Mouse (Mus musculus) left cerebral cortex, postnatal 10 days (tissue): ENCODE data around the gene Rorc. TPM values are rescaled to one million over a fixed set of nuclear protein-coding genes. Genes with fewer than 3 reads are reported as not detected.
A peak's percentile ranks its signal among the peaks of the same experiment; 100 is the strongest.

ENCODE experiments used
- DNase-seq, 2 experiments: peaks; one replicate each; pipeline ENCODE4 v3.0.0; 2021 to 2022; ENCODE audit warnings: low spot score in 2 of 2, mixed read lengths in 1 of 2; ENCODE audit errors: extremely low spot score in 1 of 2
- intact Hi-C: fragments of 180-260 bp; cut with DNase I; formaldehyde crosslinking; loops from one replicate; pipeline ENCODE4 v1.15.1; 2025
- total RNA-seq, 2 experiments: library from RNA; stranded (reverse); gene quantifications; 2 replicates each; pipeline ENCODE4 v1.2.3; 2021

Rorc gene
- total RNA-seq, 2 experiments from 2014 or later: 0.30 TPM; not detected in 1

DNA sequence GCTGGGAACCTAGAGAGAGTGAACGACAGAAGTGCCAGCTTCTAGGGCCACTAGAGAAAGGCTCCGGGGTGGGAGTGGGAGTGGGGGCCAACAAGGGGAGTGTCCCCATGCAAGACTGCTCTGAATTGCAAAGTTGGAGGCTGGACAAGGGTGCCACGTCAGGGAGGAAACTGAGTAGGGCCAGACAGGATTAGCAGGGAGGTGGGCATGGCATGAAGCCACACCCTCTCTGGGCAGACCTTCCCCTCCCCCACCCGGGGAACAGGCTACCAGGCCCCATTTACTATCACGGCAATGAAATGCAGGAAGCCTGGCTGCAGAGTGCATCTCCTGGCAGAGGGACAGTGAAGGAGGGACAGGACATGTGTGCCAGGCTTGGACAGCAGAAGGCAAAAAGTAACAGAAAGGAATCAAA, 1.0 kb downstream of the Rorc start:
- intact Hi-C loops: loop anchor here (5.0 kb wide), 1 partner anchor 39 kb away; the partner anchor contains the start of gene Tdrkh
- DNase-seq: peak in 1 of 2 experiments; percentile 54

DNA sequence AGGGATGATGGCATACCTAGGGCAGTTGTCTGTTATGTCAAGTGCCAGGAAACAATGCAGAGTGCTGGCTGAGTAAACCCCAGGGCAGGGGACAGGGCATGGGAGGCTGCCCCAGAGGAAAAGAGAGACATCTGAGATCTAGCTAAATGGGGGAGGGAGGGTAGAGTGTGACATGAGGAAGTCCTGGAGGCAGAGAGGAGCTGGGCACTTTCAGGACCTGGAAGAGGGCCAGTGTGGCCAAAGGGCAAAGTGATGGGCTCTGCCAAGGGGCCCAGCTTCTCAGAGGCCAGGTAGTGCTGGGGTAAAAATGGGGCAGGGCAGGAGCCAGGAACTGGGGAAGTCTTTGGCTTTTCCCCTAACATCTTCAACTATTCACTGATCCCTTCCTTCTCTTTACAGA, 2.0 kb downstream of the Rorc start:
- intact Hi-C loops: loop anchor here (5.0 kb wide), 1 partner anchor 38 kb away; the partner anchor contains the start of gene Tdrkh
- DNase-seq: no peak

DNA sequence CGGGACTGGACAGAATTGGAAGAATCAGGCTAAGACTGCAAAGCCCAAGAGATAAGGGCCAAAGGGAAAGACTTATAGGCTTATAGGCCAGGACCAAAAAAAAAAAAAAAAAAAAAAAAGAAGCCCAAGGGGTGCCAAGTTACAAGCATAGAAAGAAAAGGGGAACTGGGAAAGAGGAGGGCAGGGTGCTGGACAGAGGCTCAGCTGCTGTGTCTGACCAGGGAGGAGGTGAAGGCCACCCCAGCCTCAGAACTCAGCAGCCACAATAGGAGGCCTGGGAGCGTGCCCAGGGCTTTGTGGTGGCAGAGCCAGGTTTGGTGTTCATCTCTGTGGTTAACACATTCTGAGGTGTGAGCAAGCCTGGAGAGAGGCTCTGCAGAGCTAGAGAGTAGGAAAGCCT, 2.6 kb downstream of the Rorc start:
- intact Hi-C loops: no loop called here
- no peak for DNase-seq

DNA sequence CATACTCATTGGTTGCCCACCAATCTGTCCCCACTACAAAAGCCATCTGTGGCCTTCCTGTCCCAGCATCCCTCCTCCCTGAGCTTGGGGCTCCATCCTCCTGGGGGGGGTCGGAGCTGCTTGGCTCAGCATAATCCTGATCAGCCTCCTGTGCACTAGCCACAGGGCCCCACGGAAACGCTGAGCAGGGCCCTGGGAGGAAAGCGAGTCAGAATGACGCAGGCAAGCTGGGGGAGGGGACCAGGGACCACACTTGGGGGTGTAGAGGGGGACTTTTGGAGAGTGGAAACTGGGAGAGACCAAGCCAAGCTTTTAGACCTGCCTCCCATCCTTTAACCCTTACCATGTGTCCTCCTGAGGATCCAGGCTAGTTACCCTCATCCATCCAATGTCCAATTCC, 3.3 kb downstream of the Rorc start:
- intact Hi-C loops: no loop called here
- no peak for DNase-seq

DNA sequence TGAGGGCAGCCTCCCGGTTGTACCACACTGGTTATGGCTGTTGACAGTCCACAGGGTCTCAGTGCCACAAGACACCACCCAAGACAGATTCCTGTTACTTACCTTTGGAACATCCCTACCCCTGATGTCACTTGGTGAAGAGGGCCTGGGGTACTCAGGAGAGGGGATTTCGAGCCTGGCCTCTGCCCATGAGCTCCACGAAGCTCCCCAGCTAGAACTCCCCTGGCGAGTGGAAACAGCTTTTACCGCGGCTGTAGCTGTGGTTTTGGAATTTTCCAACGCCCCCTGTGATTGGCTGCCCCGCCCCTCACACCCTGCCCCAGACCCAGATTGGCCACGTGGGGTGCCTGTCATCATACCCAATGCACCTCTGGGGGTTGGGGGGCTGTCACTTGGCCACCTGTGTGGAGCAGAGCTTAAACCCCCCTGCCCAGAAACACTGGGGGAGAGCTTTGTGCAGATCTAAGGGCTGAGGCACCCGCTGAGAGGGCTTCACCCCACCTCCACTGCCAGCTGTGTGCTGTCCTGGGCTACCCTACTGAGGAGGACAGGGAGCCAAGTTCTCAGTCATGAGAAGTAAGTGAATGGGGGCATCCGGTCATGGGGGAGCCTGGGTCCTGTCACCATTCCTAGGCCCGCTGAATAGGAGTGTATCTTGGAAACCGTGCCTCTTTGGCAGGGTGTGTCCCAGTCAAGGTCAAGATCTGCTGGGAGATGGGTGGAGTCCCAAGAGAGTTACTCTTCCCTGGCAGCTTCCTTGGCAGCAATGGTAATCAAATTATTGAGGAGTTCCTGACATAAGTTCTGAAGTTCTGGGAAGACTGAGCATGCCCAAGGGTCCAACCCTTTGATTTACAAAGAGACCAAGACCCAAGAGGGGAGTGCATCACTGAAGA, 4.7 kb downstream of the Rorc start:
- no peak for DNase-seq
- intact Hi-C loops: no loop called here

DNA sequence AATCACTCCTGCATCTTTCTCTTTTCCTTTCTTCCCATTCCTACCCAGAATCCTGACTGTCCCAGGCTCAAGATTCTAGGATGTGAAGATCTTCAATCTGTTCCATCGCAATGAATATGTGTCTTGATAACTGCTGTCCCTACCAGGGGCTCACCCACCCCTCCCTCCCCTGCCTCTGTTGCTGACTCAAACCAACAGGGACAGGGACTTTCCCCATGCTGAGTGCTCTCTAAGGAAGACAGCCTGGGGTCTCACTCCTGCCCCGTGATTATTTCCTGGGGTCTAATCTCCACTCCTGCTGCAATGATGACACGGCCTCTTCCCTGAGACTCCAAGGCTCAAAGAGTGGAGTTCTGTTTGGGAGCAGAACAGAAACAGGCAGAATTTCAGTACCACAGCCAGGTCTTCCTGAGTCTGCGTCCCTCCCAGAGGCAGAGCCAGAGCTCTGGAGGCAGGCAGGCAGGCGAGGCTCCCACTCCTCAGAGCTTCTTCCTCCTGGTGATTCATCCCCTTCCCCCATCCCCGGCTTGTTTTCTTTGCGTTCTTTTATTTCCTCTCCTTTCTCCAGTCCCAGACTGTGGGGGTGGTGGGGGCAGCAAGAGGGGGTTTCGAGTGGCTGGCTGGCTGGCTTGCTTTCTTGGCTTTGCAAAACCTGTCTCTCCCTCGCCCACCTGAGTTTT, 7.4 kb downstream of the Rorc start:
- no peak for DNase-seq
- intact Hi-C loops: no loop called here

DNA sequence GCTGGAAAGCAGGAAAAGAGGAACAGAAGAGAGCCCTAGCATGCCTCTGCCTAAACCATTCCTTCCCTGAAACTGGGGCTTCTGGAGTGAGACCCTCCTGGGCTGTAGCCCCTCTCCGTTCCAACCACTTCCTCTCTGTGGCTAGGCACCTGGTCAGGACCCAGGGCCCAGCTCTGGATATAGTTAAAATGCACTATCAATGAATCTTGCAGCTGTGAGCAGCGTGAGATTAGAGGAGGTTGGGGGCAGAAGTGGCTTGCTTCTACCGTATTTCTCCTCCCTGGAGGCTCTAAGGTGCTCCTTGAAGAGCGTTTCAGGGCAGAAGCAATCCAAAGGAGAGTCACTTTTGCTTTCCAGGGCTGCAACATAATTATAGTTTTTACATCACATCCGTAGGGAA, 9.7 kb downstream of the Rorc start:
- DNase-seq: no peak
- intact Hi-C loops: no loop called here

DNA sequence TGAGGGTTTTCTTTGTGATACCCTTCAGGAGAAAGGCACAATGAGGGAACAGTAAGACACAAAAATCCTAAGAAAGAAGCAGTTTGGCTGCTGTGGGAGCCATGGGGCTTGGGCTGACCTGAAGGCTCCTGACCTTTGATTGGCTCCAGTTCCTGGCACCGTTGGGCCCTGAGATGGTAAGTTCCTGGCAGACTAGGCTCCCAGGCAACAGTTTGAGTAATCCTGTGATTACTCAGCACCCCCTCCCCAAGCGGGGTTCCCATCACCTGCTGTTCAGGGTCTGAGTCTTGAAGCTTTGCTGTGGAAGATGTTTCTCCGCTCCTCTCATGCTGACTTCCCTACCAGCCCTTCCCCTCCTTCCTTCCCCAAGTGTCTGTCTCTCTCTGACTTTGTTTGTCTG, 10.9 kb downstream of the Rorc start:
- intact Hi-C loops: no loop called here
- no peak for DNase-seq

DNA sequence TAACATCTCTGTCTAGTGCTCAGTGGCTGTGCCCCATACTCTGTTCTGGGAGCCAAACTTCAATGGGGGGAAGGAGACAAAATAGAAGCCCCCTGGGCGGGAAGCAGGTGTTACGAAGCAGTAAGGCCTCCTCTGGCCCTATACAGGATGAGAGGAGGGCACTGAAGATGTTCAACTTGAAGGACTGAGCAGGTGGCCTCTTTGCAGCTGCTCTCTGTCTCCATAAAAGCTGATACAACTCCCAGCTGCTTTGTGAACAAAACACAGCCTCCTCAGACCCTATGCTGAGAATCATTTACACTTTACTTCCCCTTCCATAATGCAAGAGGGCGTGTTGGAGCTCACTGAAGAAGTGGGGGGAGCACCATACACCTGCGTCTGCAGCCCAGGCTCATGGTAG, 14.1 kb downstream of the Rorc start:
- DNase-seq: no peak
- intact Hi-C loops: no loop called here

DNA sequence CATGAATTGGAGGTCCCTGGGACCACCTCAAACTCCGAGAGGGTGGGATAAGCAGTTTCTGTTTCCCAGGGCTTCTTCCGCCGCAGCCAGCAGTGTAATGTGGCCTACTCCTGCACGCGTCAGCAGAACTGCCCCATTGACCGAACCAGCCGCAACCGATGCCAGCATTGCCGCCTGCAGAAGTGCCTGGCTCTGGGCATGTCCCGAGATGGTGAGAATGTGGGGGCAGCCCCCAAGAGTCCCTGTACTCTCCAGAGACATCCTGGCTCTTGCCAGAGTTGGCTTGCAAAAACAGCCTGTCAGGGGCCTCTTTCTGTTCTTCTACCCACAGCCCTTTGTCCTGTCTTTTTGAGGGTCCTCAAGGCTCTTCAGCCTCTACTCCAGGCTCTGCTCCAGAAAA, 14.8 kb downstream of the Rorc start:
- intact Hi-C loops: no loop called here
- DNase-seq: no peak

DNA sequence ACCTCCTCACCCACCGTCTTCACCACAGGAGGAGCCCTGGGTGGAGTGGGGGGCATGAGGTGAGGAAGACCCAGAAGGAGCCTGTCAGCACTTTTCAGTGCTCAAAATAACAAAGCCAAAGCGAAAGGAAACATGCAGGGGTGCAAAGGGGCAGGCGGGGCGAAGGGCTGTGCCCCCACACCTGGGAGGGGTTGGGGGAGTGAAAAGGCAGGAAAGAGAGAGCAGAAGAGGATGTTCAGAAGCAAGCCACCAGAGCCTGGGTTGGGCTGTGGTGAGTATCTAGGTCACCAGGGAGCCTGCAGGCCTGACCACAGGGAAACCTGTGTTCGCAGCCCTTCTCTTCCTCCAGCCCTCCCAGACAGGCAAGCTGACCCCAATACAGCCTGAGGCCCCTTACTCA, 15.5 kb downstream of the Rorc start:
- intact Hi-C loops: no loop called here
- no peak for DNase-seq

DNA sequence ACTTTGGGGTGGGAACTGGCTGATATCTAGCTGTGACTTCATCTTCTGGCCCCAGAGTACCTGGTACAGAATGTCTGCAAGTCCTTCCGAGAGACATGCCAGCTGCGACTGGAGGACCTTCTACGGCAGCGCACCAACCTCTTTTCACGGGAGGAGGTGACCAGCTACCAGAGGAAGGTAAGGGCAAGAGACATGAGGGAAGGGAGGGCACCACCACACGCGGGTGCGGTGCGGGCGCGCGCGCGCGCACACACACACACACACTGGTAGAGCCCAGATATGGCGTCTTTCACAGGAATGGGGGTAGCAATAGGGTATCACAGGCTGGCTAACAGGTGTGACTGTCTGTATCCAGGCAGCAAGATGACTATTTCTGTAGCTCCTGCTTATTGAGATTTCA, 16.8 kb downstream of the Rorc start:
- intact Hi-C loops: no loop called here
- DNase-seq: no peak

DNA sequence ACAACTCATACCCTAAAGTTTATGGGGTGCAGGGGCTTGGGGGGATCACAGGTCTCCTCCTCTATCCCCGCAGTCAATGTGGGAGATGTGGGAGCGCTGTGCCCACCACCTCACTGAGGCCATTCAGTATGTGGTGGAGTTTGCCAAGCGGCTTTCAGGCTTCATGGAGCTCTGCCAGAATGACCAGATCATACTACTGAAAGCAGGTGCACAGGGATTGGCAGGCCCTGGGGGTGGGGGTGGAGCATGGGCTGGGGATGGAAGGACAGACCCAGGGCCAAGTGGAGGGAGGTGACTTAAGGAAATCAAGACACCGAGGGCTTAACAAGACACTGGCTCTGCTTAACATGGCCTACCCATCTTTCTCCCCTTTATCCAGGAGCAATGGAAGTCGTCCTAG, 18.4 kb downstream of the Rorc start:
- intact Hi-C loops: no loop called here
- DNase-seq: no peak

DNA sequence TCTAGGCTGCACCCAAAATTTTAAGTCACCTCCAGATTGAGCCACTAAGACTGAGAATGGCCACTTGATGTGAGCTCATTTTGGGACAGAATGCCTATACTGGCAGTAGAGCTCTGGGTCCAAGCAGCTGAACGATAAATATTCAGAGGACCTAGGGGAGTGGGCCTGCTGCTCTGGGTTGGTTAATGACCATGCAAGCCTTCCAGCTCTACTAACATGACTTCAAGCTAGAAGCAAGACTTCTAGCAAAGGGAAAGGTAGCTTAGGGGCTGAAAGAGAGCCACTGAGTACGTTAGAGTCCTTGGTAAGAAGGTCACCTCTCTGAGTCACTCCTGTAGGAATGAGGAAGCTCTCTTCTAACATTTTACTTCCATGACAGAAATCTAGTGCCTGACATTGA, 19.5 kb downstream of the Rorc start:
- intact Hi-C loops: no loop called here

DNA sequence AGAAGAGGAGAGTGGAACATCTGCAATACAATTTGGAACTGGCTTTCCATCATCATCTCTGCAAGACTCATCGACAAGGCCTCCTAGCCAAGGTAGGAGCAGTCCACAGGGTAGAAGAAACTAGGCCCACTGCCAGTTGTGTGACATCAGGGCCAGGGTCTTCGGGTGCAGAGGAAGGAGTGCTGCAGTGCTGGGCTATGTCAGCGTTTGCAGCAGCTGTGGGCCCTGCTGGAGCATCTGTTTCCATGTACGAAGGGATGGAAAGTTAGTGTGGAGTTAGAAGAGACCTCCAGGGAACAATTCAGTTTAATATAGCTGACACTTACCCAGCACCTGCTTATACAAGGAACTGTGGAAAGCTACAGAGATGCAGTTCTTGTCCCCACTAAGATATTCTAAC, 20.5 kb downstream of the Rorc start:
- intact Hi-C loops: no loop called here
- no peak for DNase-seq

More for the DNA sequence above, 19.5 kb downstream of the Rorc start:
- DNase-seq: no peak

DNA sequence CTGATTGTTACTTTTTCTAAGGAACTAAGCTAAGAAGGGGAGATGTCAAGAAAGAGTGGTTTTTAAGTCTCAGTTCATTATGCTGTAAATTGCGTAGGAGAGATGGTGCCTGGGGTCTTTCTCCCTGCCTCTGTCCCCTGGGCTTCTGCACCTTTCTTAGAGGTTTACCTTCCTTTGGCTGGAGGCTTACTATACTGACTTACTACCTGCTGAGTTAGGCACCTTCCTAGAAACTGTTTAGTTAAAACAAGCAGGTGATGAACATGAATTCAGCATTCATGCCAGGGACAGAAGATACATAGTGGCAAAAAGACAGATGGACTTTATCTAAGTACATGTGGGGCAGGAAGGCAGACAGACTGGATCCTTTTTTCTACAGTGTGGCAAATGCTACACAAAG, 23.7 kb downstream of the Rorc start:
- DNase-seq: no peak
- intact Hi-C loops: no loop called here

DNA sequence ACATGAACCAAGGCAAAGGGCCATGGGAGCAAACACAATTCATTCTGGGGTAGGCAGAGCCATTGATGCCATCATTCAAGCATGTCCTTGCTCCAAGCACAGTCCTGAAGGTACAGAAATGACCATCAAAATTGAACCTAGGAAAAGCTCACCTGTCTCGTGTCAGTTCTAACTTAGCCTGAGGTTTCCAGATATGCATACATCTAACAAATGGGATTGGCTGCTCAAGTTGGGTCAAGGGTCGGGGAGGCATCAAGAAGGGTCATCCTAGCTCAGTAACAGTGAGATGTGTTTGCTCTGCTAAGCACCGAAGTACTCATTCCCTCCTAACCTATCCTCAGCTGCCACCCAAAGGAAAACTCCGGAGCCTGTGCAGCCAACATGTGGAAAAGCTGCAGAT, 24.3 kb downstream of the Rorc start:
- DNase-seq: no peak
- intact Hi-C loops: no loop called here

DNA sequence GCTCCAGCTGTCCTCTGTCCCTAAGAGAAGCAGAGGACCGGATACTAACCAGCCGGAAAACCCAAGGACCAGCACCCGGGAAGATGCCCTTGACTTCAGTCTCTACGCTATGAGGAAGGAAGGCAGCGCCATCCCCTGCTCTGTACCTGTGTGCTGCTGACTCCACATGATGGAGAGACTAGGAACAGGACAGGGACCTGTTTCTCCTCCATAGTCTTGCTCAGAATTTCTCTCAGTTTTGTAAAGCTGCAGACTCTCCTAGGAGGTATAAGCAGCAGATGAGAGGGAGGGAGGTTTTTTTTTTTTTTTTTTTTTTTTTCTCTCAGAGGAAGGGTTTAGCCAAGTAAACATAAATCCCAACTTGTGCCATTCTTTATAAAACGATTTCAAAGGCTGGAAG, 25.6 kb downstream of the Rorc start, which contains the start of gene Lingo4:
Gene Lingo4 (plus strand): TSS at position 301 of the 400 bp plus-strand sequence.
- intact Hi-C loops: no loop called here
- DNase-seq: no peak

DNA sequence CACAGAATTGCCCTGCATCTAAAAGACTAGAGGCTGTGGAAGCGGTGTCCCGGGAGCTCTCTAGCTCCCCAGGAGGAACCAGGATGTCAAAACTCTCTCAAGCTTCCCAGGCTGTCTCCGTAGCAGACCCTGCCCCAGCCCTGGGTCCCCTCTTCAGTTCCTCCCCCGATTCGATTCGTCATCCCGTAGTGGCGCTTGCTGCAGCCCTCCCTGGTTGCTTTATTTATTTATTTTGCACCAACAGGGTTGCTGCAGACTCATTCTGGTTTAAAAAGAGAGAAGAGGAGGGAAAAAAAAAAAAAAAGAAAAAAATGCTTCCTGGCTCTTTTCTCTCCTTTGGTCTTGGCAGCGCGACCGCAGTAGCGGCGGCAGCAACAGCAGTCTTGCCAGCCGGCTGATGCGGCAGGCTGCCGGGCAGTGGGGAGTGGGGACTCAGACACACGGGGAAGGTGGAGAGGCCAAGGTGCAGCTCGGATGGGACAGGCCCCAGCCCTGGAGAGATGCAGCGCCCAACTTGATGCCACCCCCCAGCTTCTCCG, 26.4 kb downstream of the Rorc start:
- intact Hi-C loops: no loop called here
- DNase-seq: peak in 1 of 2 experiments; percentile 25
